Mouse (Mus musculus): ENCODE measurements around the gene Capns1.
"Not testable (repeated sequence)": the region's sequence is repeated elsewhere in the genome, so short reads cannot be mapped to it uniquely, and the experiment has no call there.

GRCm38 (mm10) chr7:30200661-30201060 is 2.0 kb upstream of the Capns1 start:
- not testable (repeated sequence) for TF ChIP-seq EP300, CTCF (IDR thresholded peaks at IDR 0.05)
